Mouse (Mus musculus) liver, postnatal 0 days (tissue): ENCODE results near the gene Txnrd2.

Source experiments
- CTCF ChIP-seq: sonication (generic); IDR thresholded peaks from 2 replicates; pipeline ENCODE4 v1.5.1; 2016; ENCODE audit warnings: antibody characterized with exemption, low read depth
- EP300 ChIP-seq: IDR thresholded peaks from 2 replicates; pipeline ENCODE4 v1.6.1; 2016; ENCODE audit warnings: antibody characterized with exemption, low read depth, mild to moderate bottlenecking

DNA sequence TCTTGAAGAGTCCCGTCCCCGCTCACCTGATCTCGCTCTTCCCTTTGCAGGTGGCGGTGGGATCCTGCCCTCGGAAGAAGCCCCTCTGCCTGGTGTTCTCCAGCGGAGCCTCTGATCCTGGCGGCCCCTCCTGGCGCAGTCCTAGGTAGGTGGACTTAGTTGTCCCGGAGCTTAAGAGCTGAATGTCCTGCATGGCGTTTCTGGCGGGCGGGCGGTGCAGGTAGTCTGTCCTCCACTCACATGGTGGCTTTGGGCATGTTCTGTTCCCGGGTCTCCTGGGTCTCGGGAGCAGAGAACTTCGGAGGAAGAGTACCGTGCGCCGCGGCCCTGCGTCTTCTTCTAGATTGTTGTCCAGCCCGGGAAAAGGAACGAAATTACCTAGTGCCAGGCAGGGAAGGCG is 72.8 kb downstream of the Txnrd2 start:
- no peak for TF ChIP-seq CTCF
- no peak for TF ChIP-seq EP300
